Mouse (Mus musculus): ENCODE data around the gene Cpne4.

DNA sequence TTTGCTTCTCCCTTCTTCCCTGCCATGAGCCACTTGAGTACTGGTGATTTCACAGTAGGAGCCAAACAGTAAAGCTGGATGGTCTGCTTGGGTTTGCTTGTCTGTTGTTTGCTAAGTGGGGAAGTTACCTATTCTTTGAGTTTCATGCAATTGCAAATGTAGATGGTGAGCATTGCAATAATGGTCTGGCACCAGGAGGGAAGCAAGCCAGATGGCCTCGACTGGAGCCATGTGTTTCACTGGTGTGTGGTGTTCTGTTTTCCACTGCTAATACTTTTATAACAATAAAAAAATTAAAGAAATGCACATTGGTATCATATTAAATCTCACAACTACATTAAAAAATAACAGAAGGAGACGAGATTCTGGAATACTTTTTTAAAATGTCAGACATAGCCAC lies 502.6 kb downstream of the Cpne4 start:
- TF ChIP-seq CTCF (IDR thresholded peaks at IDR 0.05; ENCODE audit: low read depth, low read length) (no peak), POLR2A (IDR thresholded peaks at IDR 0.05; ENCODE audit: extremely low read depth, insufficient read depth, low read length) (no peak)
